Mouse (Mus musculus) CH12.LX (cell line): Measurements from ENCODE around the gene Armh2. TPM values are rescaled to one million over a fixed set of nuclear protein-coding genes. Genes with fewer than 3 reads are reported as not detected.

Experiments used
- DNase-seq: peaks from one replicate; pipeline ENCODE4 v3.0.0-alpha.2; 2013; ENCODE audit errors: extremely low read depth
- H3K27ac ChIP-seq: 2 replicates; pipeline ENCODE4 v1.5.1; 2012; ENCODE audit warnings: low read depth, mild to moderate bottlenecking, control low read depth, moderate library complexity; ENCODE audit not compliant: insufficient read depth
- H3K27me3 ChIP-seq: replicated peaks from 2 replicates; pipeline ENCODE3; 2012; ENCODE audit warnings: inconsistent platforms
- H3K36me3 ChIP-seq, 2 experiments: replicated peaks in 1 of 2; 2 replicates each; pipeline versions ENCODE3 to v1.6.1; 2012; ENCODE audit warnings: inconsistent platforms in 1 of 2, low read length in 1 of 2, mild to moderate bottlenecking in 1 of 2, mixed read lengths in 1 of 2, moderate library complexity in 1 of 2; ENCODE audit not compliant: control insufficient read depth in 1 of 2, insufficient read depth in 1 of 2
- H3K4me1 ChIP-seq, 2 experiments: 2 replicates each; pipeline ENCODE4 v1.6.1; 2012; ENCODE audit warnings: inconsistent platforms in 1 of 2, moderate library complexity in 1 of 2; ENCODE audit not compliant: insufficient read depth in 2 of 2, control insufficient read depth in 1 of 2
- H3K4me2 ChIP-seq: 2 replicates; pipeline ENCODE4 v1.6.1; 2012; ENCODE audit warnings: low read depth, mild to moderate bottlenecking, control low read depth; ENCODE audit not compliant: poor library complexity, insufficient read depth, severe bottlenecking
- H3K4me3 ChIP-seq, 3 experiments: fragments of 150-350 bp in 1 of 3; sonication (generic) in 1 of 3; replicated peaks in 1 of 3; 2 replicates each; pipeline versions ENCODE3 to v1.5.1; 2011 to 2012; ENCODE audit warnings: low read depth in 2 of 3, low read length in 2 of 3, mild to moderate bottlenecking in 2 of 3, moderate library complexity in 2 of 3, control low read depth in 1 of 3, improper control_type of control experiment in 1 of 3, inconsistent platforms in 1 of 3, mixed read lengths in 1 of 3; ENCODE audit not compliant: poor library complexity in 1 of 3
- H3K79me2 ChIP-seq: replicated peaks from 2 replicates; pipeline ENCODE4 v1.6.1; 2012; ENCODE audit warnings: mild to moderate bottlenecking, moderate library complexity; ENCODE audit not compliant: control insufficient read depth, poor library complexity, insufficient read depth, severe bottlenecking; ENCODE audit errors: extremely low read depth
- H3K9ac ChIP-seq: 2 replicates; pipeline ENCODE4 v1.6.1; 2012; ENCODE audit warnings: low read depth, mild to moderate bottlenecking, control low read depth, moderate library complexity; ENCODE audit not compliant: insufficient read depth
- H3K9me3 ChIP-seq: replicated peaks from 2 replicates; pipeline ENCODE3; 2012; ENCODE audit warnings: low read length, inconsistent platforms, mixed read lengths
- BHLHE40 ChIP-seq: IDR thresholded peaks from 2 replicates; pipeline ENCODE4 v1.6.1; 2011; ENCODE audit warnings: mild to moderate bottlenecking, low read depth, low read length, improper control_type of control experiment
- E2F4 ChIP-seq: IDR thresholded peaks from 2 replicates; pipeline ENCODE4 v1.6.1; 2011; ENCODE audit warnings: low read depth, low read length, improper control_type of control experiment; ENCODE audit not compliant: insufficient replicate concordance
- ELF1 ChIP-seq: IDR thresholded peaks from 2 replicates; pipeline ENCODE4 v1.6.1; 2014; ENCODE audit warnings: low read depth, mild to moderate bottlenecking, inconsistent platforms, low read length, improper control_type of control experiment
- EP300 ChIP-seq: IDR thresholded peaks from 2 replicates; pipeline ENCODE4 v1.6.1; 2011; ENCODE audit warnings: low read length, improper control_type of control experiment
- ETS1 ChIP-seq: conservative IDR thresholded peaks from 2 replicates; pipeline ENCODE4 v1.6.1; 2012; ENCODE audit warnings: low read depth, mild to moderate bottlenecking, inconsistent platforms, low read length, improper control_type of control experiment, moderate library complexity
- GABPA ChIP-seq: IDR thresholded peaks from 2 replicates; pipeline ENCODE4 v1.6.1; 2012; ENCODE audit warnings: low read depth, low read length, improper control_type of control experiment, inconsistent platforms; ENCODE audit not compliant: insufficient replicate concordance
- IRF4 ChIP-seq: IDR thresholded peaks from 2 replicates; pipeline ENCODE4 v1.6.1; 2014; ENCODE audit warnings: low read depth, mild to moderate bottlenecking, inconsistent platforms, low read length, improper control_type of control experiment
- JUN ChIP-seq: IDR thresholded peaks from 2 replicates; pipeline ENCODE4 v1.6.1; 2011; ENCODE audit warnings: low read depth, mild to moderate bottlenecking, low read length, improper control_type of control experiment, moderate library complexity; ENCODE audit not compliant: insufficient read depth
- JUND ChIP-seq: conservative IDR thresholded peaks from 2 replicates; pipeline ENCODE4 v1.6.1; 2011; ENCODE audit warnings: low read depth, low read length, improper control_type of control experiment
- KAT2A ChIP-seq: IDR thresholded peaks from 2 replicates; pipeline ENCODE4 v1.6.1; 2012; ENCODE audit warnings: low read length, improper control_type of control experiment, inconsistent platforms; ENCODE audit not compliant: insufficient replicate concordance
- MAFK ChIP-seq: IDR thresholded peaks from 2 replicates; pipeline ENCODE4 v1.6.1; 2011; ENCODE audit warnings: low read length, improper control_type of control experiment; ENCODE audit not compliant: insufficient replicate concordance
- MAX ChIP-seq: IDR thresholded peaks from 2 replicates; pipeline ENCODE4 v1.6.1; 2011; ENCODE audit warnings: low read length, improper control_type of control experiment
- MAZ ChIP-seq: IDR thresholded peaks from 2 replicates; pipeline ENCODE4 v1.6.1; 2012; ENCODE audit warnings: low read depth, mild to moderate bottlenecking, inconsistent platforms, low read length, improper control_type of control experiment, moderate library complexity
- MXI1 ChIP-seq: IDR thresholded peaks from 2 replicates; pipeline ENCODE4 v1.6.1; 2011; ENCODE audit warnings: mild to moderate bottlenecking, low read depth, low read length, improper control_type of control experiment
- NELFE ChIP-seq: IDR thresholded peaks from 2 replicates; pipeline ENCODE4 v1.6.1; 2011; ENCODE audit warnings: low read depth, low read length, improper control_type of control experiment
- NRF1 ChIP-seq: IDR thresholded peaks from 2 replicates; pipeline ENCODE4 v1.6.1; 2014; ENCODE audit warnings: low read depth, mild to moderate bottlenecking, inconsistent platforms, low read length, improper control_type of control experiment, moderate library complexity
- POLR2A ChIP-seq: IDR thresholded peaks from 2 replicates; pipeline ENCODE4 v1.6.1; 2011; ENCODE audit warnings: low read depth, mild to moderate bottlenecking, improper control_type of control experiment, low read length
- RAD21 ChIP-seq: IDR thresholded peaks from 2 replicates; pipeline ENCODE4 v1.6.1; 2011; ENCODE audit warnings: low read depth, mild to moderate bottlenecking, low read length, improper control_type of control experiment, moderate library complexity
- SIN3A ChIP-seq: IDR thresholded peaks from 2 replicates; pipeline ENCODE4 v1.6.1; 2012; ENCODE audit warnings: low read length, improper control_type of control experiment, inconsistent platforms
- SMC3 ChIP-seq: IDR thresholded peaks from 2 replicates; pipeline ENCODE4 v1.6.1; 2011; ENCODE audit warnings: low read depth, low read length, improper control_type of control experiment
- TCF12 ChIP-seq: IDR thresholded peaks from 2 replicates; pipeline ENCODE4 v1.6.1; 2014; ENCODE audit warnings: low read depth, mild to moderate bottlenecking, inconsistent platforms, low read length, improper control_type of control experiment
- UBTF ChIP-seq: IDR thresholded peaks from 2 replicates; pipeline ENCODE4 v1.6.1; 2012; ENCODE audit warnings: low read depth, mild to moderate bottlenecking, inconsistent platforms, low read length, improper control_type of control experiment, moderate library complexity
- USF2 ChIP-seq: conservative IDR thresholded peaks from 2 replicates; pipeline ENCODE4 v1.6.1; 2011; ENCODE audit warnings: low read depth, low read length, improper control_type of control experiment
- ZC3H11A ChIP-seq: IDR thresholded peaks from 2 replicates; pipeline ENCODE4 v1.6.1; 2012; ENCODE audit warnings: low read depth, mild to moderate bottlenecking, inconsistent platforms, low read length, improper control_type of control experiment
- ZKSCAN1 ChIP-seq: IDR thresholded peaks from 2 replicates; pipeline ENCODE4 v1.6.1; 2012; ENCODE audit warnings: low read depth, inconsistent platforms, low read length, improper control_type of control experiment, borderline replicate concordance
- ZNF384 ChIP-seq: IDR thresholded peaks from 2 replicates; pipeline ENCODE4 v1.6.1; 2012; ENCODE audit warnings: low read depth, low read length, improper control_type of control experiment, inconsistent platforms
- dilution Hi-C: fragments of 300-500 bp; cut with MboI; formaldehyde crosslinking; loops from 2 replicates; pipeline ENCODE4 v1.14.3; 2020; ENCODE audit warnings: low sequenced_read_pairs; ENCODE audit not compliant: extremely low pct_unique_long_range_greater_than_20kb, extremely low pct_ligation_motif_present
- in situ Hi-C: fragments of 300-500 bp; cut with MboI; formaldehyde crosslinking; loops from 3 replicates; pipeline ENCODE4 v1.14.3; 2019; ENCODE audit warnings: low sequenced_read_pairs, low pct_ligation_motif_present, low pct_unique_long_range_greater_than_20kb, mixed read lengths
- polyA plus RNA-seq: library from polyadenylated mRNA; unstranded; fragments of >175 nt; gene quantifications from 2 replicates; pipeline ENCODE4 v1.2.1, GENCODE M21; 2012; ENCODE audit warnings: low read depth; ENCODE audit not compliant: insufficient read length
- total RNA-seq, 2 experiments: library from RNA; depleted of rRNA; stranded (reverse); fragments of 300-350 nt in 1 of 2; fragments of >200 nt in 1 of 2; gene quantifications; 2 replicates each; pipeline ENCODE4 v1.2.3; 2012 to 2014

Armh2 gene
- total and polyA plus RNA-seq, 3 experiments: not detected

DNA sequence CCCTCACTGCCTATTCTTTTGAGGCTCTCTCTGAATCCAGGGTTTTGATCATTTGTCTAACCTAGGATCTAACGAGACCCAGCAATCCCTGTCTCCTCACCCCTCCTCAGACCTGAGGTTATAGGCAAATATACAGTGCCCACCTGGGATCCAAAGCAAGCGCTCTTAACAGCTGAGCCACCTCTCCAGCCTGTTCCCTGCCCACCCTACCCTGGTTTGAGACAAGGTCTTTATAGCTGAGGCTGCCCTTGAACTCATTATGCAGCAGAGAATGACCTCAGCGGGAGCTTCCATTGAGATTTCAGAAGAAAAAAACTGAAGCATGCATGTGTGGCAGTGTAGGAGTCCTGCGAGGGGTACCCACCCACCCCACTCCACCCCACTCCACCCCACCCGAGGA lies 6.5 kb upstream of the Armh2 start:
- no peak overlapping the region for H3K9ac ChIP-seq
- no peak for TF ChIP-seq MXI1
- TF ChIP-seq JUND: no peak
- TF ChIP-seq MAZ: no peak
- no peak for TF ChIP-seq GABPA
- TF ChIP-seq TCF12: no peak
- TF ChIP-seq RAD21: no peak
- no peak for TF ChIP-seq ZKSCAN1
- no peak for TF ChIP-seq POLR2A
- TF ChIP-seq ZC3H11A: no peak
- TF ChIP-seq KAT2A: no peak
- no peak for TF ChIP-seq SMC3
- TF ChIP-seq JUN: no peak
- TF ChIP-seq IRF4: no peak
- no peak for TF ChIP-seq MAX
- TF ChIP-seq ETS1: no peak
- TF ChIP-seq NELFE: no peak
- no peak for TF ChIP-seq E2F4
- no peaks in the 10 kb centered on the region for H3K9me3 ChIP-seq
- peaks cover 6 to 66% of the 10 kb centered on the region in 2 experiments for H3K36me3 ChIP-seq
- in situ Hi-C loops (no loop called here), dilution Hi-C loops (no loop called here)
- H3K4me1 ChIP-seq: no peaks in the 10 kb centered on the region
- H3K27me3 ChIP-seq: no peaks in the 10 kb centered on the region
- no peak for DNase-seq
- H3K27ac ChIP-seq: no peak overlapping the region
- no peak overlapping the region for H3K4me2 ChIP-seq
- H3K4me3 ChIP-seq: no peak overlapping the region
- no peaks in the 10 kb centered on the region for H3K79me2 ChIP-seq

DNA sequence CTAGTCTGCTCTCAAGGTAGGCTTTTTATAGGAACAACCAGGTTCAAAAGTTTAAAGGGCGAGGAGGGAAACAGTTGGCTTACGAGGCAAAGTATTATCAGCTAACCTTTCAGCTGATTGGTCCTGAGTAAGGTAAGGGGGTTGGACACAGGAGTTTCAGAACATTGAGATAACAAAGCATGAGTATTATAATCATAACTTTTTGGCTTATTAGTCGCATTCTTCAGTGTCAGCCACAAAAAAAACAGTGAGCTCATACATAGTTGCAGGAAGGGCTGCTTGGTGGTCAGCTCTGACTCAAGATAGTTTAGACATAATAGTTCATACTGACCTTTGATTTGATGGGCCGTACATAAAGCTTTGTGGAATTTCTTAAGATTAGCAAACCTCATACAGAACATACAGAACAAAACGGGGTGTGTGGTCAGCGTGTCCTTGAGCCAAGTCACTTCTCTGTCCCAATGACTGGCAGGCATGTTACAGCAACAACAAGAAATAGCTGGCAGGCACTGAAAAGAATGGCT lies 5.4 kb upstream of the Armh2 start:
- DNase-seq: no peak
- TF ChIP-seq MXI1: no peak
- TF ChIP-seq JUND: no peak
- no peak for TF ChIP-seq EP300
- TF ChIP-seq MAX: no peak
- no peak for TF ChIP-seq RAD21
- TF ChIP-seq BHLHE40: no peak
- TF ChIP-seq USF2: no peak
- no peak for TF ChIP-seq SIN3A
- no peak for TF ChIP-seq ELF1
- no peak for TF ChIP-seq ZNF384
- TF ChIP-seq ZKSCAN1: no peak
- TF ChIP-seq UBTF: no peak
- TF ChIP-seq MAFK: no peak
- TF ChIP-seq NRF1: no peak
- TF ChIP-seq NELFE: no peak
- no peak overlapping the region for H3K9ac ChIP-seq
- no peaks in the 10 kb centered on the region for H3K9me3 ChIP-seq
- no peak overlapping the region for H3K27ac ChIP-seq
- dilution Hi-C loops: no loop called here
- no peaks in the 10 kb centered on the region for H3K4me1 ChIP-seq
- no peak overlapping the region for H3K4me3 ChIP-seq
- in situ Hi-C loops: no loop called here
- H3K79me2 ChIP-seq: no peaks in the 10 kb centered on the region
- H3K4me2 ChIP-seq: no peak overlapping the region
- H3K36me3 ChIP-seq: peaks cover 10 to 68% of the 10 kb centered on the region in 2 experiments
- no peaks in the 10 kb centered on the region for H3K27me3 ChIP-seq
